Mouse (Mus musculus) ZHBTc4 (cell line): ENCODE results near the gene Rnf215.
"Not testable (repeated sequence)": the region's sequence is repeated elsewhere in the genome, so short reads cannot be mapped to it uniquely, and the experiment has no call there.

Experiments used
- DNase-seq: peaks from one replicate; pipeline ENCODE4 v3.0.0-alpha.2; 2011; ENCODE audit warnings: low read depth, low spot score

Rnf215 gene

DNA sequence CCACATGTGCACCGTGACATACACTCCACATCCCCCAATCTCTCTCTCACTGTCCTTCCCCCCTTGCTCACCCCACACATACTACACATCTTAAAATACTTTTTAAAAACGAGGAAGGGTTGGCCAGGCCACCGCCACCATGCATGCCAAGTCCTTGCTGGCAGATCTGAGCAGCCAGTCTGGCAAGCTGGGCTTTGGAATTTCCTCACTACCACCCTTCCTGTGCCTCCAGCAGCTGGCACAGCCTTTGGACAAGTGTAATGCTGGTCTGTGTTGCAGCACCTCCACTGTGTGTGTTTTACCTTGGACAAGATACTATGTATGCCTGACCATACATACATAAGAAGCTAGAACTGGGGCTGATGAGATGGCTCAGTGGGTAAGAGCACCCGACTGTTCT, 21.5 kb upstream of the Rnf215 start:
- DNase-seq: no peak

DNA sequence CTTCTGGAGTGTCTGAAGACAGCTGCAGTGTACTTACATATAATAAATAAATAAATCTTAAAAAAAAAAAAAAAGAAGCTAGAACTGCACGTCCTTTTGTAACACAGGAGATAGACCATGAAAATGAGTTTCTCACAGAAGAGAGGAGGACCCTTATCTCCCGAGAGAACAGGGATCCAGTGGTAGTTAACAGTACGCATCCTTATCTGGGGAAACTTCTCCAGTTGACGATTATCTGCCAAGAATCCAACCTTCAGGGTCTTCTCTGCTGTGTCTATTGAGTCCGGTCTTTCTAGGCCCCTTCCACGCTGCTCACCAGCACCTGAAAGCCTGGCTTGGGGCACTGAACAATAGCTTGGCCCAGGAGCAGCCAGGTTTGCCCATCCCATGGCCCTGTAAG, 21.0 kb upstream of the Rnf215 start:
- no peak for DNase-seq

DNA sequence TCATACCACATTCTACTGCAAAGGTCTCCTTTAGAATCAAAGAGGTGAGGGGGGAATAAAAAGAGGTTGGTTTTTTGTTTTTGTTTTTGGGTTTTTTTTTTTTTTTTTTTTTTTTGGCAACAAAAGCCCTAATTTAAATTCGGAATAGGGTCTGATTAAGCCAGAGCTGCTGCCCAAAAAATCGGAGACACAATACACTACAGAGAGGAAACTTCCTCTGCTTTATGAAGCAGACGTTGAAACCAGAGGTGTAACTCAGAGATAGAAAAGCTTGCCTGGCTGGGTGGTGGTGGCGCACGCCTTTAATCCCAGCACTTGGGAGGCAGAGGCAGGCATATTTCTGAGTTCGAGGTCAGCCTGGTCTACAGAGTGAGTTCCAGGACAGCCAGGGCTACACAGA, 20.5 kb upstream of the Rnf215 start:
- DNase-seq: not testable (repeated sequence)

DNA sequence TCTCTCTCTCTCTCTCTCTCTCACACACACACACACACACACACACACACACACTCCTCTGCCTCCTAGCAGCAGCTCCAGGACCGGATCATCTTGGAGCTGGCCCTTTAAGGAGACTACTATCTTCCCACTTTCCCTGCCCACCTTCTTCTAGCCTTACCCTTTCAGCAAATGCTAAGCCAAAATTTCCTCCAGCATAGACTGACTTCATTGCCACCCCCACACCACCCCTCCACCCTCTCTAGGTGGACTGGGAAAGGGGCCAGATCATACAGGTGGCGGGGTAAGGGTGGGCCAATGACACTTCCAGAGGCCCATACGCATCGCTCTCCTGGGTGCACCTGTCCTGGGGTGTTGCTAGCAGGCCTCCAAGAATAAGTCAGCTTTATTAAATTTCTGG, 19.6 kb upstream of the Rnf215 start:
- no peak for DNase-seq

DNA sequence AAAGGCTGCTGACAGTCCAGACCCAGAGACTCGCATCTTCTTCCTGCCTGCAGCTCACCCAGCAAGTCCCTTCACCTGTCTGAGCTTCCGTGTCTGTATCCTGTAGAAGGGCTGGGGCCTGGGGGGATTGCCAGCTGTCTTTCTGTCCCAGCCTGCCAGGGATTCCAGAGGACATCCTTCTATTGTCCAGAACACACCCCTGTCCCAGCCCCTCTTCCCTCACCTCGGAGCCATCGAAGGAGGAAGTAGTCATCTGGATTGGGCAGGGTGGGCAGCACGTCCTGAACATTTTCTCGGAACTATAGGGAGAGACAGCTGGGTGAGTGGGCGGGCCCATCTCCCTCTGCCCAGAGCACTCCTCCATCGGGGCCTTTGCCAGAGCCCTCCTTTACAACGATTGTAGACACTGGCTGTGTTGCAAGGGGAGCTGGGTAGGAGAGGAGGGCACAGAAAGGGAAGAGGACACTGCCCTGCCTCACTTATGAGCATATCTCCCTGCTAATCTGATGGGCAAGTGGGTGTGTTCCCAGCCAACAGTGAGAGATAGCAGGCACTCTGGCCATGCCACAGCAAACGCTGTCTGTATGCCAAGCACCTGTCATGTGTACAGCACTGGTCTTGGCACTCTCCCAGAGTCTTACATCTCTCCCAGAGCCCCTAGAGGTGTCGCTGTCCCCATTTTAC, 18.4 kb upstream of the Rnf215 start:
- DNase-seq: no peak

DNA sequence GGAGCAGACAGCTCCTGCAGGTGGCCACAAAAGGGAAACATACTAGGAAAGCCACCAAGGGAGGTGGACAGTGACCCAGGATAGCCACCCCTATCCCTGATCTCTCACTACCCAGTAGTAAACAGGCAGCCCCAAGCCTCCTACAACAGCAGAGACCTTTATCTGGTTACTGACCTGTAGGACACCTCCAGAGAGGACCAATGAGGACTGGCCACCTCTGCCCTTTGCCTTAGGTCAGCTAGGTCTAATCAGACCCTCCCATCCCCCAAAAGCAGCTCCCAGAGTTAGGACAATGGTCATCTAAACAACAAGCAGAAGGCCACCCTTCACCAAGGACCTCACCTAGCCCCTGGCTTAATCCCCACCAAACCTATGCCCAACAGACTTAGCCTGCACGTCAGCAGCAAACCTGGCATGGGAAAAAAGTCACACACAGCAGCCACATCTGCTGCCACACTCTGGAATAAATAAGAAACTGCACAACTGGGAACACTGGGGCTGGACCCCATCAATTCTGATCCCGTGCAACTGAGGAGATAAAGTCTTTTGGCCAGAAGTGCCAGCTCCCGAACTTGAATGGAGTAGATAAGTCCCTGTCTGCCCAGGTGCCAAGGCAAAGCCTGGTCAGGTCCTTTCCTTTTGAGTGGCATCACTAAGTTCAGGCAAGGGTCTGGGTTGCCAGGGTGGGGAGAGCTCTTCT, 17.5 kb upstream of the Rnf215 start:
- no peak for DNase-seq

DNA sequence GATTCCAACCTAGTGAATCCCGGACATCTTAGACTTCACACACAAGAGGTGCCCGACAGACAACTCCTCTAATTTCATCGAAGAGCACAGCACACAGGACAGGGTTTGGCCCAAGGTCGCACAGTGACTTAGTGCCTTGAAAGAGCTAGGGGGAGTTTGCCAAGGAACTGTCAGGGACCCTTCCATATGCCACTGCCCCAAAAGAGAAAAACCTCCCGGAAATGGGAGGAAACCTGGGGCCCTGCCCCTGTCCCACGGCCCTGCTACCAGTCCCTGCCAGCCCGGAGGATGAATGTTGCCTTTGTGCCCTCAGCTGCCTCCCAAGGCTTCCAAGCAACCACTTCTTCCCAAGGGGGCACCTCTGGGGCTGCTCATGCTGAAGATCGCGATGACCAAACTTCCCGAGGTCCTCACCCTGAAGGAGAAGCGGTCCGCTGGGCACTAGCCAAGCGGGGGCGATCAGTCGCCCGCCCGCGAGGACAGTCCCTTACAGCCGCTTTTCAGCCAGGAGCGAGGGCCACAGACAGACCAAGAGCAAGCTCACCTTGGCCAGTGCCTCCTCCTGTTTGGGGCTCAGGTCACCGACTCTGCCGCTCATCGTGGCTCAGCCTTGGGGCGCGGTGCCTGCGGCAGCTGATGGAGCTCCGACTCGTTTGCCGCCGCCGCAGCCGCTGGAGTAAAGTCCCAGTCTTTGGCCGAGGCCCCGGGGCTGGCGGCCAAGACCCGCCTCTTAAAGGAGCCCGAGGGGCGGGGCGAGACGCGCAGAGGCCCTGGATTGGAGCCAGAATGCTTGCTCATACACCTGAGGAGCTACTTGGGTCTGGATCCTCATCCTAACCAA, 16.7 kb upstream of the Rnf215 start:
- peak; percentile 89 for DNase-seq

DNA sequence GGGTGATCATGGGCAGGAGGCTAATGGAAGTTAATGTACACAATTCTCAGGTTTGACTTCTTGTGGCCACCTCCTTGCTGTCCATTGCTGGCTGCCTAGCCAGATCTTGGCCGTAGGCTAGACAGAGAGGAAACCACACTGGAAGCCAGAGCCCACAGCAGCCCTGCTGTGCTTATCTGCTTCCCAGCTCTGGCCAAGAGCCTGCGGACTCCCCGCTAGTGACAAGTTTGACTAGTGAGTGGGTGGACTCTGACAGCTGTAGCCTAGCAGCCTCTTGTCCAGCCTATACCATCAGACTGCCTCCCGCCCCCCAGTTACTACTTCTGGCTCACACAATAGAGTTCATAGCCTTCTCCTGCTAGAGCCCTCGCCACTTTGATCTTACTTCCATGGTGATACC, 15.4 kb upstream of the Rnf215 start:
- DNase-seq: no peak

DNA sequence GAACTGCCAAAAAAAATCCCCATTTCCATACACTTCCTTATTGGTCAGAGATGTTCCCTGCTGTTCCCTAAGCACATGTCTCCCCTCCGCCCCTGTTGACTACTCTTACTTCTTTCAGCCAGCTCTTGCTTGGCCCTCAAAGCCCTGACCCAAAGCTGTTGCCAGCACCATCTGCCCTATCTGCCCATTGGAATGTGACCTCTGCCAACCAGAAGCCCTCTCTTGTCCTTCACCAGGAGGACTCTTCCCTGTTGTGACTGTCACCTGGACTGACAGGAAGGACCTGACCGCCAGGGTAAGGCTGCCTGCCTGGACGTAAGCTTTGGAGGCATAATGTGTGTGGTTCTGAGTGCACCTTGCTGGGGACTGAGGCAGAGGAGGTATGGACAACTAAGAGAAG, 13.3 kb upstream of the Rnf215 start:
- no peak for DNase-seq

DNA sequence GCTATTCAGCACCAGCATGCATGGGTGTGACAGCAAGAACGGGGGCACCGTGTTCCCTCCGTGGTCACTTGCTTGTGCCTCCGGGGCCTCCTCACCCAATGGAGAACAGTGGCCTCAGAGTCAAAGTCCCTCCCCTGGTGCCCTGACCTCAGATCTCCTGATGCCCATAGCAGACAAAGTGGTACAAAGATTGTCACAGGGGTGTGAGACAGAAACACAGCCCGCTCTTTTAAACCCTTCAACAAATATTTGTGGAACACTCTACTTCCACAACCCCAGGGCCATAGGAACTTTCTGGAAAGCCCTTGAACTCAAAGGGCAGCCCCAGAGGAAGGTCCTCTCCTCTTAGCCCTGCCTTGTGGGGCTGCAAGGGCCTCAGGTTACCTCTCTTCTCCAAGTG, 12.8 kb upstream of the Rnf215 start:
- DNase-seq: no peak

DNA sequence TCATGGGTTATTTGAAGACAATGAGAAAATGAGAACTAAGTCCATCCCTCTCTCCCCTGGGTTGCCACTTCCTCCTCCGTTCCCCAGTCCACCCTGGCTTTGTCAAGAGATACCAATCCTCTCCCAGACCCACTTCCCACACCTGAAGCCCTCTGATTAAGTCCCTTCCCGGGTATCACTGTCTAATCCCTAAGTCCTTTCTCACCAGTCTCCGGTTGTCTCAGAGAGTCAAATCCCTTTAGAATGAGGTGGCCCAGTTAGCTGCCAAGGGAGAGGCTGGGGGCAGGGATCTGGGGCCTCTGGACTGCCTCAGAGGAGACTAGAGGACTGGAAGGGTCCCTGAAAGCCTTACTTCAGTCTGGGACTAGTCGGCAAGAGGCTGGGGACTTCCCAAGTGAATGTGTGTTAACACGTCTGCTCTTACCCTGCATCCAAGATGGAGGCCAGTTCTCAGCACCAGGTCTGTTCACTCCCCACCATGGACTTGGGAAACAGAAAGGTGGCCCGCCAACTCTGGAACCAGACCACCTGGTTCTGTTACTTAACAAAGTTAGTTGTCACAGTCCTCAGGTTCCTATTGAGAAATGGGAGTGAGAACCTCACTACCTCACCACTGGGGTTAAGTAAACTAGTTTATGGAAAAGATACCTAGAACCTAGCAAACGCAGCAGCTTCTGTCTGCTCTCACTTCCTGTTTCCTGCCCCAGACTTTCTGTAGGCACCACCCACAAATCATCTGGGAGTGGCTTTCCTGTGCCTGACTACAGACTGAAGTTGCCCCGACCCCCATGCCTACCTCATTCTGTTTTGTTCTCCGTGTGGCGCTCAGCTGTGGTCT, 12.0 kb upstream of the Rnf215 start, which contains the start of gene Sec14l2:
Gene Sec14l2, minus strand, starts transcription at position 674 of the 838 bp plus-strand sequence.
- peak; percentile 79 for DNase-seq

DNA sequence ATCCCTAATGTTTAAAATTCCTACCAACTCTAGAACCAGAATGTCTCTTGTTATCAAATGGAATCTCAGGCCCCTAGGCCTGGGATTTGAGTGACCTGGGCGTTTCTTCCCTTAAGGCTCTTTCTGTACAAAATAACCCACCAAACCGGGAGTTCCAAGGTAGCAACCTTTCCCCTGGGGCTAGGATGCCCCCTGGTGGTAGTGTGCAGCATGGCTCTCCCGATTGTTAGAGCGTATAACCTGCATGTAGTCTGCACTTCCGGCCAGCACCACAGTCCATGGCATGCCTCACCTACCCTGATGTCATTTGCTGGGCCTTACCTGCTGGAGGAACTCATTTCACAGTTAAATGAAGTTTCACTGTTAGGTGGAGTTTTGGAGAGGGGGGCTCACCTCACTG, 11.1 kb upstream of the Rnf215 start:
- DNase-seq: peak; percentile 85

DNA sequence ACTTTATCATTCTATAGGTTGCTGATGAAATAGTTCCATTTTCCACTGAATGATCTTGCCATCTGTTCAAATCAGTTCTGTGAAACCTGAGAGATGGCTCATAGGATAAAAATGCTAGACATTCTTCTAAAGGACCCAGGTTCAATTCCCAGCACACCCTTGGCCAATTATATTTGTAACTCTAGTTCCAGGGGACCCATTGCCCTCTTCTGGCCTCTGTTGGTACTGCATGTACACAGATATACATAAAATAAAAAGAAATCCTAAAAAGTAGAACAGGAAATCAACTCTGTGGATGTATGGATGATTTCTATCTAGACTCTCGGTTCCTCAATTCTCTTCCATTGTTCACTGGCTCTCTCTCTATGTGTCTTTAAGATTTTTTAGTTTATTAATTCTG, 7.9 kb upstream of the Rnf215 start:
- peak; percentile 49 for DNase-seq

DNA sequence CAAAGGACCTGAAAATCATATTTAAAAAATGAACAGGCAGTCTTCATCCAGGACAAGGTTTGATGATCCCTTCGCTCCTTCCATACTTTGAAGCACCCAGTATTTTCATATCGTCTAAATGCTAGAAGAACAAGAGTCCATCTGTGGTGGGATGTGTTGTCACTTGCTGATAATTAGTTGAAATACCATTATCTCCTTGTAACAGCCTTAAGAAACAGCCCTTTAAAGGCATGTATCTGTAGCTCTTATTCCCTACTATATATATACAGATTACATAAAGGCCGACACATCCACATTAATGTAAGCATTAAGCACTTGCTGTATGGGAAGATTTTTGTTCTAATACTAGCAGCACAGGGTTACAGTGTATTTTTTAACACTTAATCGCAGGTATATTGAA, 6.5 kb upstream of the Rnf215 start:
- DNase-seq: not testable (repeated sequence)

DNA sequence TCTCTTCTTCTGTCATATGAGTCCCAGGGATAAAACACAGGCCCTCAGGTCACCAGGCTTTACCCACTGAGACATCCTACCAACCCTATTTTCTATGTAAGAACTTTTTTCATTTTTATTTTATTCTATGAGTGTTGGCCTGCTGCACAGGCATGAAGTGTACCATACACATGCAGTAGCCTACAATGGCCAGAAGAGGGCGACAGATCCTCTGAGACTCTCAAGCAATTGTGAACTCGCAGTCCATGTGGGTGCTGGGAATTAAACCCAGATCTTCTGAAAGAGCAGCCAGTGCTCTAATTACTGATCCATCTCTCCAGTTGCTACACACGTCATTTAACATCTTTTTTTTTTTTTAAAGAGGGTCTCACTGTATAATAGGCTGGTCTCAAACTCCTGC, 1.6 kb upstream of the Rnf215 start:
- DNase-seq: peak; percentile 73

DNA sequence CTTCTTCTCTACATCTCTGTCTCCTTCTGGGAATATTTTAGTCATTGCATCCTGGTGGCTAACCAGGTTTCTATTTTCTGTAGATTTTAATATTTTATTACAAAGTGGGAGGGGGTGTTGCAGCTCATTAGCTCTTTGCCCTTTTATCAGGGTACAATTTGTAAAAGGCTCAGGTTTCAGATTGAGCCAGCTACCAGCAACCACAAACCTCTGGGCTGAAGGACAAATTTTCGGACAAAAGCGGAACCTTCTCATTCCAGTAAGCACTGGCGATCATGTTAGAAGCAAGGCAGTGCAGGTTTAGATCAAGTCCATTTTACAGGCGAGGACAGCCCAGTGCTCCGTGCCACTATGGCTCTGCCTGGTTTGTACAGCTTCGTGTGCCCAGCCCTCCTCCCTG, 602 bp upstream of the Rnf215 start:
- DNase-seq: no peak

DNA sequence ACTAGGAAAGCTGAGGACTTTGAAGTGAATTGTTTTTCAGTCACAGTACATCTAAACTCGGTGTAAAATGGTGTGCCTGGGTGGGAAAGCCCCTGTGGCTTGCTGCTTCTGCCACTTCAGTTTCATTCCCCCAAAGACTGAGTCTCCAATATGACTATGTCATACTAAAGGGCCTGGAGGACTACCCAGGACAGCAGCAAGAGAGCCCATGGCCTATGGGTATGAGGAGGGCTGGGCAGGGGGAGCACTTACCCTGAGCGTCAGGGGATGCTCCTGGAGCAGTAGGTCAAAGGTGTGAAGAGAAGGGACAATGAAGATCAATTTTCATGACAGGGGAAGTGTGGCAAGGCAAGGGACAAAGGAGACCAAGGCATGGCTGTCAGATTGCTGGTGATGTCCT, 4.0 kb downstream of the Rnf215 start:
- DNase-seq: no peak

DNA sequence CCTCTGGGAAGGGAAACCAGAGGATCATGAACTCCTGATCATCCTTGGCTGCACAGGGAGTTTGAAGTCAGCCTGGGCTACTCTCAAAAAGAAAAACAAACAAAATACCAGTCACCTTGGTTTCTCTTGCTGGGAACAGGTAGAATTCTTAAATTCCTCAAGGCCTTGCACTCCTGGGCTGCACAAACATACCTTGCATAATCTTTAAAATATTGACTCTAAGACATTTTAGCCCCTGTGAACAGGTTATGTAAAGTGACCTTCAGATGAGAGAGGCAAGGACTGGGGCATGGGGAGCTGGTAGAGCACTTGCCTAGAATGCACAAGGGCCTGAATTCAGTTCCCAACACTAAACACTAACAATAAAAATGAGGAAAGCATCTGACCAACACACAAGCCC, 6.5 kb downstream of the Rnf215 start:
- DNase-seq: no peak

DNA sequence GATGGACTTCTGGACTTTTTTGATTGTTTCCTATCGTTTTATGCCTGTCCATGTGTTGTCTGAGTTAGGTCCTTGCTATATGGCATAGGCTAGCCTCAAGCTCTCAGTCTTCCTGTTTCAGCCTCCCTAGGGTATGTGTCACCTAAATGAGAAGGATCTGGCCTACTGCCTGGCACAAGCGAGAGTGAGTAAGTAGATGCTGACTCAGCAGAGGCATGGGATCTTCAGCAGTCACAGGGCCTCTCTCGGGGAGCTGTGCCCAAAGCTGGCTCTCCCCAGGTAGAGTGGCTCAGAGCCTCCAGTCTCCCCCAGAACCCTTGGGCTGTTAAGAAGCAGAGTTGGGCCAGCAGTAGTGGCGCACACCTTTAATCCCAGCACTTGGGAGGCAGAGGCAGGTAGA, 7.3 kb downstream of the Rnf215 start:
- no peak for DNase-seq

DNA sequence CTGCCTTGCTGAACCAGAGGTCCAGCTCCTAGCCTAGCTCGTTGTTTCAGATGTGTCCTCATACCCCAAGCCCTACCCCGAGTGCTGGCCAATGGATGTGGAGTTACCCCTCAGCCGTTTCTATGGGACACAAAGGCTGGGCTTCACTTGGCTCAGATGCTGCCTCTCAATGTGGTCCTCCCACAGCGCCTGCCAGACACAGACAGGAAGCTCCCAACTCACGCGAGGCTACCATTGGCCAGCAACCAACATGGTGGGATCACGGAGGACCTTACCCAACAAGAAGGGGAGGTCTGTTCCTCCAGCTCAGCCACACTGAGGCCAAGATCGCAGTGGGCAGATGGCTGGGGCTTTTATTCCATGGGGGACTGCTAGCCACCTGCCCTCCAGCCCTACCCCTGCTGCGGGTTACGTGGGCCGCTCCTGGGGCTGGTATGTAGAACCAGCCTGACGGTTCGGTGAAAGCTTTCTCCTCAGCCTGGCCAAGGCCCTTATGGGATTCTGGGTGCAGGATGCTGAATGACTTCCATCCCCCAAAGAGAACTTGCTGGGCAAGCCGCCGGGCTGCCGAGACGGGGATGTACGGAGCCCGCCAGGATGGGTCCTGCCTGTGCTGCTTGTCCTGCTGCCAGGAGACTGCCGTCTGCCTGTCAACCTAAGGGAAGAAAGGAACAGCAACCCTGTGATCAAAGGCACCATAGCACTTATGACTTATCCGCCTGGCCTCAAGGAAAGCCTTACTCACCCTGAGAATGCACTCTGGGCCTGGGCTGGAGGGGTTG, 8.5 kb downstream of the Rnf215 start:
- peak; percentile 40 for DNase-seq

DNA sequence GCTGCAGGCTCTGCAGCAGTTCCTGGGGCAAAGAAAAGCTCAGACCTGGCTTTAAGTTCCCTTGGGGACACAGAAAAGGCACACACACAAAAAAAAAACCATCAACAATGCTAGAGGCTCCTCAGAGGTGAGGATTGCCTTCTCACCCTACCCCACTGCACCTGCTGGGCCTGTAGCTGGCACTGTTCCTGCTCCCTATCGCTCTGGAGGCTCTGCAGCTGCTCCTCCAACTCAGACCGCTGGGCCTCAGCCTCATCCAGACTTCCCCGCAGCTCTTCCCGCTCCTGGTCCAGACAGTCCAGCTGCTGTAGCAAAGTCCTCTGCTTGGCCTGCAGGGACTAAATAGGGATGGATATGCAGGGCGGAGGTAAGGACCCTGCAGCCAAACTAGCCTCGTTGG, 11.4 kb downstream of the Rnf215 start:
- DNase-seq: no peak
